Mouse (Mus musculus) hindbrain, embryonic 11.5 days (tissue): ENCODE measurements around the gene Hk2. TPM values are rescaled to one million over a fixed set of nuclear protein-coding genes. Genes with fewer than 3 reads are reported as not detected.
A peak's percentile ranks its signal among the peaks of the same experiment; 100 is the strongest.

Experiments
- ATAC-seq: fragments of 200-750 bp; cut with Nextera tagmentation; 2 replicates; pipeline ENCODE4 v1.8.0; 2017; ENCODE audit warnings: mild to moderate bottlenecking, moderate TSS enrichment, moderate library complexity; ENCODE audit not compliant: low FRiP score
- DNase-seq: peaks from one replicate; pipeline ENCODE4 v3.0.0-alpha.2; 2015; ENCODE audit warnings: low spot score
- H3K27ac ChIP-seq: fragments of 300-500 bp; sonication (generic); 2 replicates; pipeline ENCODE4 v1.5.1; 2014; ENCODE audit warnings: mild to moderate bottlenecking, low read depth, low read length
- H3K27me3 ChIP-seq: fragments of 300-500 bp; sonication (generic); 2 replicates; pipeline ENCODE4 v1.6.1; 2014; ENCODE audit warnings: mild to moderate bottlenecking, low read length, moderate library complexity, mixed read lengths; ENCODE audit not compliant: control insufficient read depth, insufficient read depth
- H3K36me3 ChIP-seq: fragments of 300-500 bp; sonication (generic); 2 replicates; pipeline ENCODE4 v1.6.1; 2014; ENCODE audit warnings: mild to moderate bottlenecking, low read length, moderate library complexity, mixed read lengths; ENCODE audit not compliant: control insufficient read depth, insufficient read depth
- H3K4me1 ChIP-seq: fragments of 300-500 bp; sonication (generic); replicated peaks from 2 replicates; pipeline ENCODE4 v1.6.1; 2014; ENCODE audit warnings: low read length, mixed read lengths; ENCODE audit not compliant: control insufficient read depth, insufficient read depth
- H3K4me2 ChIP-seq: fragments of 300-500 bp; sonication (generic); replicated peaks from 2 replicates; pipeline ENCODE4 v1.6.1; 2014; ENCODE audit warnings: mild to moderate bottlenecking, low read depth, low read length
- H3K4me3 ChIP-seq: fragments of 300-500 bp; sonication (generic); 2 replicates; pipeline ENCODE4 v1.5.1; 2014; ENCODE audit warnings: low read depth, low read length
- H3K9ac ChIP-seq: fragments of 300-500 bp; sonication (generic); 2 replicates; pipeline ENCODE4 v1.6.1; 2014; ENCODE audit warnings: low read depth, low read length
- H3K9me3 ChIP-seq: fragments of 300-500 bp; sonication (generic); 2 replicates; pipeline ENCODE4 v1.6.1; 2016; ENCODE audit warnings: low read length; ENCODE audit not compliant: control insufficient read depth
- WGBS: fragments of 180-500 bp; shearing (Covaris S2); extraction: QIAGEN DNeasy Blood & Tissue Kit; methylation state at CpG from one replicate; pipeline ENCODE4 v1.1.7; 2014; 5-methylcytosine and 5-hydroxymethylcytosine counted together
- polyA plus RNA-seq: library from polyadenylated mRNA; unstranded; fragments of >200 nt; fragmentation: Nextera tagmentation; extraction: Ambion mirVana; gene quantifications from 2 replicates; pipeline ENCODE4 v1.2.1, GENCODE M21; 2014

Gene Hk2
- polyA plus RNA-seq, 1 experiment from 2014 or later = 18.7 TPM

DNA sequence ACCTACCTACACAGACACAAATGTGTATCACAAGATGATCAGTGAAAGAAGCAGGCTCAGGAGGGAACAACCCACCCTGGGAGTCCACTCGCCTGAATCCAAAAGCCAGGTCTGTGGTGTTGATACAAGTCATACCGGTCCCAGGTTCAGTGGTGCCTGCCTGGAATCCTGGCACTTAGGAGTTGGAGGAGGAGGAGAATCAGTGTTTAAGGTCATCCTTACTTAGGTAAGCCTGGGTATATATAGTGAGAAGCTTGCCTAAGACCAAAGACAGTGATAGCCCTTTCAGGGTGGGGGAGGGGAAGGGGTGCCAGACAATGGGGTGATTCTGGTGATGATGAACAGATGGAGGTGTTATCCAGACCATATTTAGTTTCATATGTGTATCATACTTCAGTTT, 9.0 kb downstream of the Hk2 start:
- H3K9me3 ChIP-seq = no peaks in the 10 kb centered on the region
- H3K27me3 ChIP-seq = no peaks in the 10 kb centered on the region
- 92% methylated on average over 2 of the region's 2 CpGs for WGBS
- DNase-seq (no peak), ATAC-seq (no peak)
- H3K36me3 ChIP-seq = no peaks in the 10 kb centered on the region
- H3K27ac ChIP-seq = no peak overlapping the region
- no peak overlapping the region for H3K4me2 ChIP-seq
- H3K9ac ChIP-seq = no peak overlapping the region
- no peak overlapping the region for H3K4me3 ChIP-seq
- H3K4me1 ChIP-seq = no peaks in the 10 kb centered on the region

DNA sequence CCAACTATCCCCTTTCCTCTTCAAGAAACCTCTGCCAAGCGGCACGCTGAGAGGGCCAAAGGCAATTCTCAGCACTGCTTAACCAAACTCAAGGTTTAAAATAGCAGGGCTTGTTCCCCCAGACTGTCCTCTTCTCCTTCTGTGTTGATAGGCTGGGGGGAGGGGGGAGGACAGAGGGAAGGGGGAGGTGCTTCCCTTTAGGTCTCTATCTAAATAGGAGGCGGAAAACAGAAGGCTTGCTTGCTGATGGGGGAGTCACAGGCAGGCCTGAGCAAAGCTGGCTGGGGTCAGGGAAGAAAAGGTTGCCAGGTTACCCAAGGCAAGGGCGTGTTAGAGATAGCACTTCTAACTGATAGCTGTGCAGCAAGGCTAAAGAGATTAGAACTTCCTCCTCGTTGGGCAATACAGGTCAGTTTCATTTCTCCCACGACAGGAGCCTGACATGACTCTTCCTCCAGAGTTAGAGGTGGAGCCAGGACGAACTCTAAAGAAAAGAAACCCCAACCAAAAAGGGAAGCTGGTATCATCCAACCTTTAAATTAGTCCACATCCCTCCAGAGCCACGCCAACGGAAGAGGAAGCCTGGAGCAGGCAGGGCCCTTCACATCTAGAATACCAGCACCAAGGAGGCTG, 10.3 kb downstream of the Hk2 start:
- Histone ChIP-seq H3K27ac (no peak overlapping the region), H3K9me3 (no peaks in the 10 kb centered on the region), H3K4me1 (no peaks in the 10 kb centered on the region), H3K9ac (no peak overlapping the region), H3K27me3 (no peaks in the 10 kb centered on the region), H3K4me3 (no peak overlapping the region), H3K4me2 (no peak overlapping the region), H3K36me3 (no peaks in the 10 kb centered on the region)
- ATAC-seq = no peak
- WGBS = 51% methylated on average over 9 of the region's 9 CpGs
- no peak for DNase-seq

GRCm38 (mm10) chr6:82762728-82763127, 11.5 kb downstream of the Hk2 start:
- Histone ChIP-seq H3K4me1 (no peaks in the 10 kb centered on the region), H3K9ac (no peak overlapping the region), H3K36me3 (no peaks in the 10 kb centered on the region), H3K4me2 (no peak overlapping the region), H3K4me3 (no peak overlapping the region), H3K9me3 (no peaks in the 10 kb centered on the region), H3K27me3 (no peaks in the 10 kb centered on the region), H3K27ac (no peak overlapping the region)
- DNase-seq (no peak), ATAC-seq (no peak)
- 91% methylated on average over 2 of the region's 2 CpGs for WGBS

- Histone ChIP-seq H3K27me3 (no peaks in the 10 kb centered on the region), H3K4me1 (no peaks in the 10 kb centered on the region), H3K4me3 (no peak overlapping the region), H3K36me3 (no peaks in the 10 kb centered on the region), H3K27ac (no peak overlapping the region), H3K4me2 (no peak overlapping the region), H3K9ac (no peak overlapping the region), H3K9me3 (no peaks in the 10 kb centered on the region)
- whole genome bisulfite sequencing = 84% methylated on average over 3 of the region's 3 CpGs
- ATAC-seq (no peak), DNase-seq (no peak)
Observed at GRCm38 (mm10) chr6:82760749-82761357, 13.4 kb downstream of the Hk2 start.

GRCm38 (mm10) chr6:82759241-82759640, 15.0 kb downstream of the Hk2 start:
- Histone ChIP-seq H3K4me2 (no peak overlapping the region), H3K4me3 (no peak overlapping the region), H3K27me3 (no peaks in the 10 kb centered on the region), H3K9me3 (no peaks in the 10 kb centered on the region), H3K27ac (no peak overlapping the region), H3K36me3 (no peaks in the 10 kb centered on the region), H3K4me1 (no peaks in the 10 kb centered on the region), H3K9ac (no peak overlapping the region)
- DNase-seq (no peak), ATAC-seq (no peak)
- 94% methylated on average over 5 of the region's 5 CpGs for WGBS

GRCm38 (mm10) chr6:82756799-82757210, 17.4 kb downstream of the Hk2 start:
- no peaks in the 10 kb centered on the region for H3K36me3 ChIP-seq
- H3K4me1 ChIP-seq = no peaks in the 10 kb centered on the region
- H3K4me2 ChIP-seq = no peak overlapping the region
- 95% methylated on average over 9 of the region's 9 CpGs for WGBS
- no peak overlapping the region for H3K4me3 ChIP-seq
- DNase-seq (no peak), ATAC-seq (no peak)
- no peak overlapping the region for H3K9ac ChIP-seq
- no peaks in the 10 kb centered on the region for H3K27me3 ChIP-seq
- H3K27ac ChIP-seq = no peak overlapping the region
- no peaks in the 10 kb centered on the region for H3K9me3 ChIP-seq

- ATAC-seq = no peak
- 95% methylated on average over 7 of the region's 7 CpGs for WGBS
- H3K27ac ChIP-seq = no peak overlapping the region
- H3K4me1 ChIP-seq = no peaks in the 10 kb centered on the region
- no peak overlapping the region for H3K4me2 ChIP-seq
- no peak overlapping the region for H3K9ac ChIP-seq
- H3K4me3 ChIP-seq = no peak overlapping the region
- H3K27me3 ChIP-seq = no peaks in the 10 kb centered on the region
- DNase-seq = no peak
- H3K9me3 ChIP-seq = no peaks in the 10 kb centered on the region
- H3K36me3 ChIP-seq = no peaks in the 10 kb centered on the region
Observed at GRCm38 (mm10) chr6:82756216-82756615, 18.0 kb downstream of the Hk2 start.

GRCm38 (mm10) chr6:82755338-82755737, 18.9 kb downstream of the Hk2 start:
- H3K9ac ChIP-seq = no peak overlapping the region
- H3K27me3 ChIP-seq = no peaks in the 10 kb centered on the region
- no peaks in the 10 kb centered on the region for H3K4me1 ChIP-seq
- 44% methylated on average over 2 of the region's 2 CpGs for WGBS
- H3K4me2 ChIP-seq = no peak overlapping the region
- ATAC-seq (no peak), DNase-seq (peak; percentile 10)
- no peaks in the 10 kb centered on the region for H3K36me3 ChIP-seq
- H3K27ac ChIP-seq = no peak overlapping the region
- H3K9me3 ChIP-seq = no peaks in the 10 kb centered on the region
- no peak overlapping the region for H3K4me3 ChIP-seq

GRCm38 (mm10) chr6:82754769-82755168, 19.5 kb downstream of the Hk2 start:
- ATAC-seq (no peak), DNase-seq (no peak)
- Histone ChIP-seq H3K27me3 (no peaks in the 10 kb centered on the region), H3K9ac (no peak overlapping the region), H3K27ac (no peak overlapping the region), H3K4me2 (no peak overlapping the region), H3K4me1 (no peaks in the 10 kb centered on the region), H3K36me3 (no peaks in the 10 kb centered on the region), H3K9me3 (no peaks in the 10 kb centered on the region), H3K4me3 (no peak overlapping the region)
- WGBS = 89% methylated on average over 6 of the region's 6 CpGs
